Mouse (Mus musculus) hindbrain, embryonic 12.5 days (tissue): ENCODE measurements around the gene Slco4c1. TPM values are rescaled to one million over a fixed set of nuclear protein-coding genes. Genes with fewer than 3 reads are reported as not detected.

Experiments used
- ATAC-seq: fragments of 200-750 bp; cut with Nextera tagmentation; 2 replicates; pipeline ENCODE4 v1.8.0; 2017; ENCODE audit warnings: moderate TSS enrichment; ENCODE audit not compliant: low FRiP score
- H3K27ac ChIP-seq: fragments of 300-500 bp; sonication (generic); 2 replicates; pipeline ENCODE4 v1.5.1; 2016; ENCODE audit warnings: mild to moderate bottlenecking
- H3K27me3 ChIP-seq: fragments of 300-500 bp; sonication (generic); 2 replicates; pipeline ENCODE4 v1.6.1; 2016; ENCODE audit warnings: mild to moderate bottlenecking
- H3K36me3 ChIP-seq: fragments of 300-500 bp; sonication (generic); 2 replicates; pipeline ENCODE4 v1.6.1; 2016; ENCODE audit warnings: mild to moderate bottlenecking
- H3K4me1 ChIP-seq: fragments of 300-500 bp; sonication (generic); 2 replicates; pipeline ENCODE4 v1.6.1; 2016
- H3K4me2 ChIP-seq: fragments of 300-500 bp; sonication (generic); replicated peaks from 2 replicates; pipeline ENCODE4 v1.6.1; 2016; ENCODE audit warnings: mild to moderate bottlenecking
- H3K4me3 ChIP-seq: fragments of 300-500 bp; sonication (generic); 2 replicates; pipeline ENCODE4 v1.5.1; 2016; ENCODE audit warnings: mild to moderate bottlenecking
- H3K9ac ChIP-seq: fragments of 300-500 bp; sonication (generic); 2 replicates; pipeline ENCODE4 v1.6.1; 2016; ENCODE audit warnings: mild to moderate bottlenecking, moderate library complexity
- H3K9me3 ChIP-seq: fragments of 300-500 bp; sonication (generic); replicated peaks from 2 replicates; pipeline ENCODE4 v1.6.1; 2016; ENCODE audit warnings: mild to moderate bottlenecking
- WGBS: fragments of 180-500 bp; shearing (Covaris S2); methylation state at CpG from one replicate; pipeline ENCODE4 v1.1.7; 2016; 5-methylcytosine and 5-hydroxymethylcytosine counted together
- polyA plus RNA-seq: library from polyadenylated mRNA; unstranded; fragments of >200 nt; fragmentation: Nextera tagmentation; extraction: Ambion mirVana; gene quantifications from 2 replicates; pipeline ENCODE4 v1.2.1, GENCODE M21; 2016

Slco4c1 gene
- polyA plus RNA-seq, 1 experiment from 2014 or later, result 0.05 TPM

DNA sequence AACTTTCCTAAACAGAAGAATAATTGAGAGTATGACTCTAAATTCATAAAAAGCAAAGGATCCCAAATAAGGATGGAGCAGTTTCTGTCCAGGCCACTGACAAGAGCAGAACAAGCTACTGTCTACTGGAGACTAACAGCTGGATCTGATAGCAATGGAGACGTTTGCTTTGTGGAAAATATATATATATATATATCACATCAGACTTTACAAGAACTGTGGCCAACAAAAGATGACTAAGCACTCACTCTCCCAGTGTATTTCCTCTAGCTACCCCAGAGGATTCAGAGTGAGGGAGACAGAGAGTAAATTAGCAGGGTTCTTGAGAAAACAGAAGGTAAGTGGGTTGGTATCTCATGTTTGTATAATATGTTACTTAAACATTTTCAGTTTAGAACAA lies 105.4 kb downstream of the Slco4c1 start:
- no peaks in the 10 kb centered on the region for H3K9me3 ChIP-seq
- H3K4me1 ChIP-seq, result no peaks in the 10 kb centered on the region
- H3K4me3 ChIP-seq, result no peak overlapping the region
- H3K9ac ChIP-seq, result no peak overlapping the region
- no peaks in the 10 kb centered on the region for H3K27me3 ChIP-seq
- H3K36me3 ChIP-seq, result no peaks in the 10 kb centered on the region
- H3K27ac ChIP-seq, result no peak overlapping the region
- no peak for ATAC-seq
- no peak overlapping the region for H3K4me2 ChIP-seq
- 53% methylated on average over 1 of the region's 1 CpGs for WGBS
